Mouse (Mus musculus) neutrophil, adult 83 days (primary cell): ENCODE data around the gene Clec4b2. TPM values are rescaled to one million over a fixed set of nuclear protein-coding genes. Genes with fewer than 3 reads are reported as not detected.

Experiments used
- total RNA-seq, 2 experiments: library from RNA; stranded (reverse); gene quantifications; one replicate each; pipeline ENCODE4 v1.2.4; 2023

Clec4b2 gene
- total RNA-seq, result 10 to 100 TPM in 1 of 2 experiments, 1 to 10 TPM in 1; 9.6 to 12.2 TPM

DNA sequence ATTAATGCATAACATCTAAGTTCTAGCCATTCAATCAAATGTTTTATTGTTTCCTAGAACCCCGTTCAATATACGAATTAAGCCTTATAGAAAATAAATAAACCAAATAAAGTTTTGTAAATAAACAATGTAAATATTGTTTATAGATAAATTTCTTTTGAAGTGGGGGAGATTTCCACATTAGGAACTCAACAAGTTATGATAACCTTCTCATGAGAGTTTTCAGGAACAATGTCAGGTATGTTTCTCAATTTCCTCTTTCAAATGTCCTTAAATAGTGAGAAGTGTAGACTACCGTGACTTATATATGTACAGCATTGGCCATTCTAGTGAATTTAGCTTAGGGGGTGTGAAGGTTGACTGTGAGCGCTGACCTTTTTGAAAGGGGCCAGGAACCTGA lies at the start of gene Clec4b2:
Gene Clec4b2, plus strand, starts transcription at position 301 of the 400 bp plus-strand sequence.

GRCm38 (mm10) chr6:123229644-123230043 lies 57.0 kb downstream of the Clec4b2 start, which contains the start of gene Clec4n:
Gene Clec4n, plus strand, starts transcription at chr6:123229843.

Other genes starting within 250 kb of the Clec4b2 start
- gene Clec4a3, start 220.4 kb upstream of the Clec4b2 start, total RNA-seq, result 10 to 100 TPM; 69.4 to 73.0 TPM
- 1 to 10 TPM; 1.5 to 1.9 TPM for gene Clec4a4, start 182.5 kb upstream of the Clec4b2 start, total RNA-seq
- gene Clec4b1, start 122.9 kb upstream of the Clec4b2 start, total RNA-seq, result 1 to 10 TPM; 3.7 to 4.4 TPM
- gene Clec4a2, start 66.5 kb upstream of the Clec4b2 start, total RNA-seq, result 100 to 1,000 TPM; 212 to 236 TPM
- gene Clec4n, start 57.0 kb downstream of the Clec4b2 start, total RNA-seq, result 1 to 10 TPM; 2.8 to 3.1 TPM
- gene Clec4d, start 89.2 kb downstream of the Clec4b2 start, total RNA-seq, result 100 to 1,000 TPM; 103 to 128 TPM
- gene Clec4e, start 117.0 kb downstream of the Clec4b2 start, total RNA-seq, result 100 to 1,000 TPM; 206 to 213 TPM
- not detected for gene Vmn2r19, start 135.4 kb downstream of the Clec4b2 start, total RNA-seq
- not detected for gene Vmn2r20, start 245.2 kb downstream of the Clec4b2 start, total RNA-seq